Mouse (Mus musculus) CH12.LX (cell line): ENCODE measurements around the gene Pick1. TPM values are rescaled to one million over a fixed set of nuclear protein-coding genes. Genes with fewer than 3 reads are reported as not detected.

Source experiments
- DNase-seq: peaks from one replicate; pipeline ENCODE4 v3.0.0-alpha.2; 2013; ENCODE audit errors: extremely low read depth
- H3K27ac ChIP-seq: 2 replicates; pipeline ENCODE4 v1.5.1; 2012; ENCODE audit warnings: low read depth, mild to moderate bottlenecking, control low read depth, moderate library complexity; ENCODE audit not compliant: insufficient read depth
- H3K27me3 ChIP-seq: replicated peaks from 2 replicates; pipeline ENCODE3; 2012; ENCODE audit warnings: inconsistent platforms
- H3K36me3 ChIP-seq, 2 experiments: replicated peaks in 1 of 2; 2 replicates each; pipeline versions ENCODE3 to v1.6.1; 2012; ENCODE audit warnings: inconsistent platforms in 1 of 2, low read length in 1 of 2, mild to moderate bottlenecking in 1 of 2, mixed read lengths in 1 of 2, moderate library complexity in 1 of 2; ENCODE audit not compliant: control insufficient read depth in 1 of 2, insufficient read depth in 1 of 2
- H3K4me1 ChIP-seq, 2 experiments: 2 replicates each; pipeline ENCODE4 v1.6.1; 2012; ENCODE audit warnings: inconsistent platforms in 1 of 2, moderate library complexity in 1 of 2; ENCODE audit not compliant: insufficient read depth in 2 of 2, control insufficient read depth in 1 of 2
- H3K4me2 ChIP-seq: 2 replicates; pipeline ENCODE4 v1.6.1; 2012; ENCODE audit warnings: low read depth, mild to moderate bottlenecking, control low read depth; ENCODE audit not compliant: poor library complexity, insufficient read depth, severe bottlenecking
- H3K4me3 ChIP-seq, 3 experiments: fragments of 150-350 bp in 1 of 3; sonication (generic) in 1 of 3; replicated peaks in 1 of 3; 2 replicates each; pipeline versions ENCODE3 to v1.5.1; 2011 to 2012; ENCODE audit warnings: low read depth in 2 of 3, low read length in 2 of 3, mild to moderate bottlenecking in 2 of 3, moderate library complexity in 2 of 3, control low read depth in 1 of 3, improper control_type of control experiment in 1 of 3, inconsistent platforms in 1 of 3, mixed read lengths in 1 of 3; ENCODE audit not compliant: poor library complexity in 1 of 3
- H3K79me2 ChIP-seq: replicated peaks from 2 replicates; pipeline ENCODE4 v1.6.1; 2012; ENCODE audit warnings: mild to moderate bottlenecking, moderate library complexity; ENCODE audit not compliant: control insufficient read depth, poor library complexity, insufficient read depth, severe bottlenecking; ENCODE audit errors: extremely low read depth
- H3K9ac ChIP-seq: 2 replicates; pipeline ENCODE4 v1.6.1; 2012; ENCODE audit warnings: low read depth, mild to moderate bottlenecking, control low read depth, moderate library complexity; ENCODE audit not compliant: insufficient read depth
- H3K9me3 ChIP-seq: replicated peaks from 2 replicates; pipeline ENCODE3; 2012; ENCODE audit warnings: low read length, inconsistent platforms, mixed read lengths
- BHLHE40 ChIP-seq: IDR thresholded peaks from 2 replicates; pipeline ENCODE4 v1.6.1; 2011; ENCODE audit warnings: mild to moderate bottlenecking, low read depth, low read length, improper control_type of control experiment
- CTCF ChIP-seq, 2 experiments: IDR thresholded peaks in 1 of 2; conservative IDR thresholded peaks in 1 of 2; 2 replicates each; pipeline ENCODE4 v1.5.1; 2011 to 2012; ENCODE audit warnings: low read depth in 2 of 2, low read length in 2 of 2, improper control_type of control experiment in 1 of 2, inconsistent platforms in 1 of 2, mild to moderate bottlenecking in 1 of 2, moderate library complexity in 1 of 2
- E2F4 ChIP-seq: IDR thresholded peaks from 2 replicates; pipeline ENCODE4 v1.6.1; 2011; ENCODE audit warnings: low read depth, low read length, improper control_type of control experiment; ENCODE audit not compliant: insufficient replicate concordance
- EP300 ChIP-seq: IDR thresholded peaks from 2 replicates; pipeline ENCODE4 v1.6.1; 2011; ENCODE audit warnings: low read length, improper control_type of control experiment
- ETS1 ChIP-seq: conservative IDR thresholded peaks from 2 replicates; pipeline ENCODE4 v1.6.1; 2012; ENCODE audit warnings: low read depth, mild to moderate bottlenecking, inconsistent platforms, low read length, improper control_type of control experiment, moderate library complexity
- GABPA ChIP-seq: IDR thresholded peaks from 2 replicates; pipeline ENCODE4 v1.6.1; 2012; ENCODE audit warnings: low read depth, low read length, improper control_type of control experiment, inconsistent platforms; ENCODE audit not compliant: insufficient replicate concordance
- IRF4 ChIP-seq: IDR thresholded peaks from 2 replicates; pipeline ENCODE4 v1.6.1; 2014; ENCODE audit warnings: low read depth, mild to moderate bottlenecking, inconsistent platforms, low read length, improper control_type of control experiment
- JUN ChIP-seq: IDR thresholded peaks from 2 replicates; pipeline ENCODE4 v1.6.1; 2011; ENCODE audit warnings: low read depth, mild to moderate bottlenecking, low read length, improper control_type of control experiment, moderate library complexity; ENCODE audit not compliant: insufficient read depth
- JUND ChIP-seq: conservative IDR thresholded peaks from 2 replicates; pipeline ENCODE4 v1.6.1; 2011; ENCODE audit warnings: low read depth, low read length, improper control_type of control experiment
- KAT2A ChIP-seq: IDR thresholded peaks from 2 replicates; pipeline ENCODE4 v1.6.1; 2012; ENCODE audit warnings: low read length, improper control_type of control experiment, inconsistent platforms; ENCODE audit not compliant: insufficient replicate concordance
- MAFK ChIP-seq: IDR thresholded peaks from 2 replicates; pipeline ENCODE4 v1.6.1; 2011; ENCODE audit warnings: low read length, improper control_type of control experiment; ENCODE audit not compliant: insufficient replicate concordance
- MAX ChIP-seq: IDR thresholded peaks from 2 replicates; pipeline ENCODE4 v1.6.1; 2011; ENCODE audit warnings: low read length, improper control_type of control experiment
- MAZ ChIP-seq: IDR thresholded peaks from 2 replicates; pipeline ENCODE4 v1.6.1; 2012; ENCODE audit warnings: low read depth, mild to moderate bottlenecking, inconsistent platforms, low read length, improper control_type of control experiment, moderate library complexity
- NELFE ChIP-seq: IDR thresholded peaks from 2 replicates; pipeline ENCODE4 v1.6.1; 2011; ENCODE audit warnings: low read depth, low read length, improper control_type of control experiment
- NRF1 ChIP-seq: IDR thresholded peaks from 2 replicates; pipeline ENCODE4 v1.6.1; 2014; ENCODE audit warnings: low read depth, mild to moderate bottlenecking, inconsistent platforms, low read length, improper control_type of control experiment, moderate library complexity
- POLR2AphosphoS2 ChIP-seq: IDR thresholded peaks from 2 replicates; pipeline ENCODE4 v1.6.1; 2011; ENCODE audit warnings: low read depth, low read length, improper control_type of control experiment
- RAD21 ChIP-seq: IDR thresholded peaks from 2 replicates; pipeline ENCODE4 v1.6.1; 2011; ENCODE audit warnings: low read depth, mild to moderate bottlenecking, low read length, improper control_type of control experiment, moderate library complexity
- SMC3 ChIP-seq: IDR thresholded peaks from 2 replicates; pipeline ENCODE4 v1.6.1; 2011; ENCODE audit warnings: low read depth, low read length, improper control_type of control experiment
- USF2 ChIP-seq: conservative IDR thresholded peaks from 2 replicates; pipeline ENCODE4 v1.6.1; 2011; ENCODE audit warnings: low read depth, low read length, improper control_type of control experiment
- ZC3H11A ChIP-seq: IDR thresholded peaks from 2 replicates; pipeline ENCODE4 v1.6.1; 2012; ENCODE audit warnings: low read depth, mild to moderate bottlenecking, inconsistent platforms, low read length, improper control_type of control experiment
- ZKSCAN1 ChIP-seq: IDR thresholded peaks from 2 replicates; pipeline ENCODE4 v1.6.1; 2012; ENCODE audit warnings: low read depth, inconsistent platforms, low read length, improper control_type of control experiment, borderline replicate concordance
- dilution Hi-C: fragments of 300-500 bp; cut with MboI; formaldehyde crosslinking; loops from 2 replicates; pipeline ENCODE4 v1.14.3; 2020; ENCODE audit warnings: low sequenced_read_pairs; ENCODE audit not compliant: extremely low pct_unique_long_range_greater_than_20kb, extremely low pct_ligation_motif_present
- in situ Hi-C: fragments of 300-500 bp; cut with MboI; formaldehyde crosslinking; loops from 3 replicates; pipeline ENCODE4 v1.14.3; 2019; ENCODE audit warnings: low sequenced_read_pairs, low pct_ligation_motif_present, low pct_unique_long_range_greater_than_20kb, mixed read lengths
- polyA plus RNA-seq: library from polyadenylated mRNA; unstranded; fragments of >175 nt; gene quantifications from 2 replicates; pipeline ENCODE4 v1.2.1, GENCODE M21; 2012; ENCODE audit warnings: low read depth; ENCODE audit not compliant: insufficient read length
- total RNA-seq, 2 experiments: library from RNA; depleted of rRNA; stranded (reverse); fragments of 300-350 nt in 1 of 2; fragments of >200 nt in 1 of 2; gene quantifications; 2 replicates each; pipeline ENCODE4 v1.2.3; 2012 to 2014

The Pick1 gene
- total and polyA plus RNA-seq, 3 experiments, result 13.9 to 23.4 (median 14.9) TPM

DNA sequence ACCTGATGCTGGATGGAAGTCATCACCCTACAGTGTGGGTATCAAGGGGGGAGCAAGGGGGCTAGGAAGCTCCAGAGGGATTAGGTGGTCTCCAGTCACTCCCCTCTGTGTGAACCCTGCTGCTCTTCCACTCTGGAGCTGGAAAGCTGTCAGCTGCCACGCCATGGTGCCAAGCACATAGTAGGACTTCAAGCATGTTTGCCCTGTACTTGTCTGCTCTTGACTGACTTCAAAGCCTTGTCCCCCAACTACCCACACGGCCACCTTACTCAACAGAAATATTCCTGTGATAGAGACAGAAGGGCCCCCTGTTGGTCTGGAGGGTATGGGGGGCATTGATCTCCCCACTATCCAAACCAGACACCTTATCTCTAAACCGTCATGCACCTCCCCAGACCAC lies 12.8 kb upstream of the Pick1 start:
- no peak for TF ChIP-seq POLR2AphosphoS2
- no peak for TF ChIP-seq USF2
- peak; percentile 64 for TF ChIP-seq ZKSCAN1
- no peak for DNase-seq
- Histone ChIP-seq H3K27me3 (no peaks in the 10 kb centered on the region), H3K4me1 (peaks cover 0 to 29% of the 10 kb centered on the region in 2 experiments; a peak in 3 of 4 replicates), H3K4me2 (no peak overlapping the region), H3K9me3 (no peaks in the 10 kb centered on the region), H3K27ac (no peak overlapping the region), H3K36me3 (peaks cover 31 to 89% of the 10 kb centered on the region in 2 experiments), H3K79me2 (no peaks in the 10 kb centered on the region), H3K4me3 (no peak overlapping the region), H3K9ac (no peak overlapping the region)
- dilution Hi-C loops (no loop called here), in situ Hi-C loops (no loop called here)

DNA sequence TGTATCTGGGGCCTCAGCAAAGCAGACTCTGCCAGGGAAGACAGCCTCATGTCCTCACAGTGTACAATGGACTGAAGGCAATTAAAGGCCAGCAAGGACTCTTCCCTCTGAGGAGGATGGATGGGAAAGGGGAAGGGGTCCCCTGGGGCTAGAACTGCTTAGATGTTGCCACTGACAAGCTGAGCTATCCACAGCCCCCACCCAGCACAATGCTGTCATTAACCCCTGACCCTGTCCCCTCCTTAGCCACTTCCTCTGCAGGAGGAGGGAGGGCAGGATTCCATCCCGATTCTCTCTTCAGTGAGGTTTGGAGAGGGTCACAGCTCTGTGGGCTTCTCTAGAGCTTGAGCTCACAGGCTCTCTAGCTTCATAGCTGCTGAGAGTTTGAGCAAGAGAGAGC lies 9.4 kb upstream of the Pick1 start:
- H3K36me3 ChIP-seq, result peaks cover 23 to 64% of the 10 kb centered on the region in 2 experiments
- dilution Hi-C loops (no loop called here), in situ Hi-C loops (no loop called here)
- no peaks in the 10 kb centered on the region for H3K79me2 ChIP-seq
- no peak overlapping the region for H3K4me2 ChIP-seq
- H3K27ac ChIP-seq, result no peak overlapping the region
- no peak overlapping the region for H3K9ac ChIP-seq
- no peak for TF ChIP-seq NELFE
- no peak for TF ChIP-seq POLR2AphosphoS2
- no peak for TF ChIP-seq SMC3
- TF ChIP-seq ETS1, result no peak
- TF ChIP-seq ZKSCAN1, result no peak
- no peak for TF ChIP-seq MAX
- TF ChIP-seq NRF1, result no peak
- TF ChIP-seq E2F4, result no peak
- TF ChIP-seq MAZ, result no peak
- TF ChIP-seq GABPA, result no peak
- TF ChIP-seq EP300, result no peak
- no peak for TF ChIP-seq IRF4
- TF ChIP-seq ZC3H11A, result no peak
- TF ChIP-seq RAD21, result no peak
- no peak for TF ChIP-seq MAFK
- no peak for TF ChIP-seq BHLHE40
- TF ChIP-seq JUND, result no peak
- no peak for TF ChIP-seq CTCF (conservative IDR thresholded peaks at IDR 0.05 in 1 of 2, IDR thresholded peaks at IDR 0.05 in 1 of 2; ENCODE audit: low read depth in 2 of 2, low read length in 2 of 2)
- TF ChIP-seq KAT2A, result no peak
- no peak for TF ChIP-seq JUN
- no peak for DNase-seq
- peaks cover 1 to 5% of the 10 kb centered on the region in 2 experiments for H3K4me1 ChIP-seq
- H3K27me3 ChIP-seq, result no peaks in the 10 kb centered on the region
- H3K9me3 ChIP-seq, result no peaks in the 10 kb centered on the region
- H3K4me3 ChIP-seq, result no peak overlapping the region
